Mouse (Mus musculus) left cerebral cortex, postnatal 36 days (tissue): ENCODE results near the gene Tspoap1. TPM values are rescaled to one million over a fixed set of nuclear protein-coding genes. Genes with fewer than 3 reads are reported as not detected.

Experiments
- DNase-seq, 2 experiments: peaks; one replicate each; pipeline ENCODE4 v3.0.0; 2021 to 2022; ENCODE audit warnings: low spot score in 2 of 2, mixed read lengths in 1 of 2
- intact Hi-C: fragments of 180-260 bp; cut with DNase I; formaldehyde crosslinking; loops from one replicate; pipeline ENCODE4 v1.15.1; 2025
- total RNA-seq, 2 experiments: library from RNA; stranded (reverse); gene quantifications; 2 replicates each; pipeline ENCODE4 v1.2.3; 2021

Tspoap1 gene
- total RNA-seq, 2 experiments from 2014 or later, result 158 to 214 TPM

GRCm38 (mm10) chr11:87757001-87757954, 3.1 kb upstream of the Tspoap1 start:
- no peak for DNase-seq
- intact Hi-C loops, result no loop called here

GRCm38 (mm10) chr11:87758161-87758911, 2.0 kb upstream of the Tspoap1 start:
- intact Hi-C loops, result no loop called here
- DNase-seq, result no peak

DNA sequence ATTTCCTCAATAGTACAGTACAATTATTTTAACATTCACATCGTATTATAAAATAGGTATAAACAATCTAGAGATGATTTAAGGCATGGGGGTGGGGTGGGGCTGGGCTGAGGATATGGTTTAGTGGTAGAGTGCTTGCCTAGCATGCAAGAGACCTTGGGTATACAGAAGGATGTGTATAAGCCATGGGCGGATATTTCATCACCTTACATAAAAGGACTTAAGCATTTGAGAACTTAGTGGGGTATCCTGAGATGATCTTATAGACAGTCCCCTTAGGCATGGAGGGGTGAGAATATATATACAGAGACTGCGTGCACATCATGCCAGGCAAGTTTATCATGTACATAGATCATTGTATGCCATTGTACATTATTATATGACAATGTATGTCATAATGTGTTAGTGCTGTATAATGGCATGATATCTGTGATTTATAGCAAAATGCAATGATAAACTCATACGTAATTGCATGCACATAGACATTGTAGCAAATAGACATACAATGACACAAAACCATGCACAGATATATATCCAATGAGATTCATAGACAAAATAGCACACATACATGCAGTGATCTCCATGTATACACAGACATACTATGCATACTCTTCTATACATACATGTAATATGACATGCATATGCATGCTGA, 1.3 kb upstream of the Tspoap1 start:
- intact Hi-C loops, result no loop called here
- no peak for DNase-seq

- DNase-seq, result peak in 1 of 2 experiments; percentile 46
- intact Hi-C loops, result loop anchor here (5.0 kb wide), 1 partner anchor 97 kb away; the partner anchor contains the start of gene Rnf43
These were observed 734 bp upstream of the Tspoap1 start for GRCm38 (mm10) chr11:87759609-87760005.

GRCm38 (mm10) chr11:87761181-87761721, 910 bp downstream of the Tspoap1 start:
- intact Hi-C loops, result loop anchor here (5.0 kb wide), 1 partner anchor 99 kb away; the partner anchor contains the start of gene Rnf43
- DNase-seq, result peak in 1 of 2 experiments; percentile 39

DNA sequence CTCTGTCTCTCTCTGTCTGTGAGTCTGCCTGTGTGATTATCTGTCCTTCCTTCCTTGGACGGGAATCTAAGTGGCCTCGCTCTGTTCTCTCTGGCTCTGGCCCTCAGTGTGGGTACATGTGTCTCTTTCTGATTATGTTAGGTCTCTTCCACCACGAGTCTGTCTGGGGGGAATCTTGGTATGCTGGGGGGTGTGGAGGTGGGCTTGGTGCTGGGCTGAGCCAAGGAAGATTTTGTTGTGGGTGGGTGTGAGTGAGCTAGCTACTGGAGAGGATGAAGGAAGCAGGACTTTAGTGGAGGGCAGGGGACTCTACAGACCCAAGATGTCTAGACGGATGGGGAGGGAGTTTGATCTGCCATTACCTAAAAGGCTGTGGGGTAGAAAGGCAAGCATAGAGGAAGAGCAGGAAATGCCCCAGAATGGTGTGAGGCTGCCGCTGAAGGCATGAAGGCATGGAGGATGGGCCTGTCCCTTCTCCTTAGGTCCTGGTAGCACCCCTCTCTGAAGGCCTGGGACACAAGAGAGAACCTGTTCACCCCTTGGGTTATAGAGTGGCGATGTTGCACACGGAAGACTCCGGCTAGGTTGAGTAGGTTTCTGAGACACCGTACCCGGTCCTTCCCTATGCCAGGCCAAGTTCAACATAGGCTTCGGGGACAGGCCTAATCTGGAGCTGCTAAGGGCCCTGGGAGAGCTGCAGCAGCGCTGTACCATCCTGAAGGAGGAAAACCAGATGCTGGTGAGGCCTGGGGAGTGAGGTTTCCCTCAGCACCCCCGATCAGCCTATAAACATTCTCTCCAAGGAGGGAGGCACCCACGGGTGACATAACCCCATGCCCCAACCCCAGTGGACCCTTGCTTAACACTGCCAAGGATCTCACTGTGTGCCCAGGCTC, 1.7 kb downstream of the Tspoap1 start:
- peak; percentile 32 to 42 for DNase-seq
- intact Hi-C loops, result loop anchor here (2.0 to 5.0 kb wide), 2 partner anchors 100 to 159 kb away; partner anchors contain the start of genes Olfr464 and Rnf43

- intact Hi-C loops, result loop anchor here (2.0 to 5.0 kb wide), 2 partner anchors 101 to 158 kb away; partner anchors contain the start of genes Olfr464 and Rnf43
- peak; percentile 37 to 41 for DNase-seq
These were observed 2.5 kb downstream of the Tspoap1 start for GRCm38 (mm10) chr11:87762702-87763385.

GRCm38 (mm10) chr11:87763511-87763987, 3.2 kb downstream of the Tspoap1 start:
- intact Hi-C loops, result loop anchor here (2.0 to 5.0 kb wide), 2 partner anchors 101 to 157 kb away; partner anchors contain the start of genes Olfr464 and Rnf43
- peak; percentile 81 to 89 for DNase-seq

- DNase-seq, result peak; percentile 66 to 68
- intact Hi-C loops, result loop anchor here (2.0 to 5.0 kb wide), 3 partner anchors 27 to 157 kb away; partner anchors contain the start of genes Olfr464, Rnf43 and Supt4a
These were observed 3.9 kb downstream of the Tspoap1 start for GRCm38 (mm10) chr11:87763988-87764876.

GRCm38 (mm10) chr11:87768745-87769144, 8.4 kb downstream of the Tspoap1 start:
- intact Hi-C loops, result no loop called here
- no peak for DNase-seq

DNA sequence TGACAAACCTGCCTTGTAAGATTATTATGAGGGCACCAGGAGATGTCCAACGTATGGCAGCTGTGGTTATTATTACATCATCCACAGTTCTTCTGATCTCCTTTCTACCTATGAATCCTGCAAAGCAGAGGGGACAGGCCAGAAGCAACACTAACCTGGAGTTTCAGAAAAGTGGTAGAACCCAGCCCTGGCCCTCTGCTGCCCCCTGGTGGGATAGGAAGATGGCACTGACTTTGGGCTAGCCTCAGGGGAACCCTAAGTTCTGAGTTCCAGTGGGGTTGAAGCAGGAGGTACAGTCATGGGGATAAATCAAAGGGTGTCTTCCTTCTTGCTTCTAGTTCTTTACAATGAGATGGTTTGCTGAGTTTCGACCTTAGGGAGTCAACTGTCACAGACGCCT, 10.6 kb downstream of the Tspoap1 start:
- peak; percentile 46 to 61 for DNase-seq
- intact Hi-C loops, result no loop called here

- no peak for DNase-seq
- intact Hi-C loops, result no loop called here
These were observed 12.0 kb downstream of the Tspoap1 start for GRCm38 (mm10) chr11:87772354-87772753.

DNA sequence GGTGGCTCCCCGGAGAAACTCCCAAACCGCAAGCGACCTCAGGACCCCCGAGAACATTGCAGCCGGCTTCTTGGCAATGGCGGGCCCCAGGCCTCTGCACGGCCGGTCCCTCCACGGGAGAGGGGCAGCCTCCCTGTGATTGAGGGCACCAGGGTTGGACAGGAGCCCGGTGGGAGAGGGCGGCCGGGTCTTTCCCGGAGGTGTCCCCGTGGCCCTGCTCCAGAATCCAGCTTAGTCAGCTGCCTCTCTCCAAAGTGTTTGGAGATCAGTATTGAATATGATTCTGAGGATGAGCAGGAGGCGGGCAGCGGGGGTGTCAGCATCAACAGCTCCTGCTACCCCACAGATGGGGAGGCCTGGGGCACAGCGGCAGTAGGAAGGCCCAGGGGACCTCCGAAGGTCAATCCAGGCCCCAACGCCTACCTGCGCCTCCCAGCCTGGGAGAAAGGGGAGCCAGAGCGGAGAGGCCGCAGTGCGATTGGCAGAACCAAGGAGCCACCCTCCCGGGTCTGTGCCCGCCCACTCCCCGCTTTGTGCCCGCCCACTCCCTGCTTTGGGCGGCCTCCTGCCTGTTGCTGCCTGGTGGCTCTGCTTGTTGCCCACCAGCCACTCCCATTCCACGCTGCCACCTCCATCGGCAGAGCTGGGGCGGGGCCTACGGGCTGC, 17.9 kb downstream of the Tspoap1 start:
- intact Hi-C loops, result loop anchor here (5.0 kb wide), 1 partner anchor 176 kb away; no protein-coding TSS in a partner anchor
- DNase-seq, result peak; percentile 47 to 61

DNA sequence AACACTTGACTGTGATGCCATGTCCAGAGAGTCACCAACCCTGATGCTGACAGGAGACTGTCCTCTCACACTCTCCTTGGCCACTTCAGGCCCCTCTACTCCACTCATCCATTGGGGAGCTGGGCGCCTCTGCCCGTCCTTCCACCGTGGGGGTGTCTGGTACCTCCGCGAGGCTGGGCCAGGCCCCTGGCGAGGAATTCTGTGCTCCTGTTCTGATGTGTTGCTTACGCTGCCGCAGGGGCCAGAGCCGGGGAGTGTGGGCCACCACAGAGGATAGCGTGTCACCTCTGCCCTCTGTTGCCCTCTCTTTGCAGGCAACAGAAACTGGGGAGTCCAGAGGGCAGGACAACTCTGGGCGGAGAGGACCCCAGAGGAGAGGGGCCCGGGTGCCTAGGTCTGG, 18.6 kb downstream of the Tspoap1 start:
- no peak for DNase-seq
- intact Hi-C loops, result loop anchor here (5.0 kb wide), 1 partner anchor 177 kb away; no protein-coding TSS in a partner anchor

DNA sequence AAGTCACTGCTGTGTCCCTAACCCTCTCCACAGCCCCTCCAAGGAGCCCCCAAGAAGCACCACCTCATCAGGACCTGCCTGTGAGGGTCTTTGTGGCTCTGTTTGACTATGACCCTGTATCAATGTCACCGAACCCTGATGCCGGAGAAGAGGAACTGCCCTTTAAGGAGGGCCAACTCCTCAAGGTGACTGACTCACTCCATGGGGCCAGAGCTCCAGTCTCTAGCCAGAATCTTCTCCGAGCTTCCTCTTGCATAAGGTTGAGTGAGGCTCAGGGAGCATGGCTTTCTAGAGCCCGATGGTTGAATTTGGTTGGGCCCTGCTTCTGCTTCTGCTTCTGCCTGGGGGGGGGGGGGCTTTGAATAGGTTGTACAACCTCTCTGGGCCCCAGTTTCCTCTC, 19.1 kb downstream of the Tspoap1 start:
- no peak for DNase-seq
- intact Hi-C loops, result loop anchor here (5.0 kb wide), 1 partner anchor 177 kb away; no protein-coding TSS in a partner anchor

DNA sequence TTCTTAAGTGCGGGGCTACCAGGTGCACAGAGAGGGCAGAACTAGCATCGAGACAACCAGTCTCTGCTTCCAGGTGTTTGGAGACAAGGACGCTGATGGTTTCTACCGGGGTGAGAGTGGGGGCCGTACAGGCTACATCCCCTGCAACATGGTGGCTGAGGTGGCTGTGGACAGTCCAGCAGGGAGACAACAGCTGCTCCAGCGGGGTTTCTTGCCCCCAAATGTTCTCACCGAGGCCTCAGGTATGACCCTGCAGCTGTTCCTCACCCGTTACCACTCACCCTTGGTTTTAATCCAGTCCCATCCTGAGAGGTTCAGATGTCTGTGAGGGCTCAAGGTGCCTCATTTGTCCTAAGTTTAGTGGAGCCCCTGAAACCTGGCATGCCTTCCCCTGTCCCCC, 19.8 kb downstream of the Tspoap1 start:
- intact Hi-C loops, result no loop called here
- no peak for DNase-seq
